Mouse (Mus musculus): ENCODE measurements around the gene Gtpbp1.

Gtpbp1 gene

GRCm38 (mm10) chr15:79686046-79686869, 4.4 kb upstream of the Gtpbp1 start:
- no peak for DNase-seq

- no peak for DNase-seq
These were observed 3.5 kb upstream of the Gtpbp1 start for GRCm38 (mm10) chr15:79687175-79687574.

- DNase-seq = peak; percentile 98
These were observed 2.9 kb upstream of the Gtpbp1 start, which contains the start of gene Josd1 for GRCm38 (mm10) chr15:79687646-79688267. Josd1 (minus strand) TSS chr15:79687919.

- DNase-seq = no peak
These were observed 2.2 kb upstream of the Gtpbp1 start for GRCm38 (mm10) chr15:79688268-79688956.

- DNase-seq = no peak
These were observed 801 bp upstream of the Gtpbp1 start for GRCm38 (mm10) chr15:79689662-79690425.

GRCm38 (mm10) chr15:79691023-79691508, 421 bp downstream of the Gtpbp1 start:
- DNase-seq = peak; percentile 60

- no peak for DNase-seq
These were observed 1.7 kb downstream of the Gtpbp1 start for GRCm38 (mm10) chr15:79692334-79692733.

- peak; percentile 69 for DNase-seq
These were observed 3.1 kb downstream of the Gtpbp1 start for GRCm38 (mm10) chr15:79693740-79694139.

GRCm38 (mm10) chr15:79694512-79694911, 3.9 kb downstream of the Gtpbp1 start:
- no peak for DNase-seq

GRCm38 (mm10) chr15:79695516-79695915, 4.9 kb downstream of the Gtpbp1 start:
- no peak for DNase-seq

GRCm38 (mm10) chr15:79696508-79696907, 5.9 kb downstream of the Gtpbp1 start:
- no peak for DNase-seq

- DNase-seq = no peak
These were observed 6.4 kb downstream of the Gtpbp1 start for GRCm38 (mm10) chr15:79697011-79697410.

GRCm38 (mm10) chr15:79697558-79698187, 7.0 kb downstream of the Gtpbp1 start:
- no peak for DNase-seq

GRCm38 (mm10) chr15:79706603-79707214, 16.1 kb downstream of the Gtpbp1 start:
- no peak for DNase-seq

GRCm38 (mm10) chr15:79708229-79708822, 17.7 kb downstream of the Gtpbp1 start:
- DNase-seq = no peak

GRCm38 (mm10) chr15:79715646-79716045, 25.0 kb downstream of the Gtpbp1 start:
- no peak for DNase-seq

GRCm38 (mm10) chr15:79716710-79717109, 26.1 kb downstream of the Gtpbp1 start:
- DNase-seq = no peak

- DNase-seq = no peak
These were observed 29.6 kb downstream of the Gtpbp1 start for GRCm38 (mm10) chr15:79720267-79720666.

GRCm38 (mm10) chr15:79720796-79721195, 30.2 kb downstream of the Gtpbp1 start:
- no peak for DNase-seq

- peak; percentile 52 for DNase-seq
These were observed 32.8 kb downstream of the Gtpbp1 start for GRCm38 (mm10) chr15:79723439-79723838.

GRCm38 (mm10) chr15:79725190-79725789, 34.6 kb downstream of the Gtpbp1 start:
- DNase-seq = no peak
